Mouse (Mus musculus) hindbrain, embryonic 10.5 days (tissue): ENCODE measurements around the gene Nup153. TPM values are rescaled to one million over a fixed set of nuclear protein-coding genes. Genes with fewer than 3 reads are reported as not detected.

Experiments
- DNase-seq: peaks from one replicate; pipeline ENCODE4 v3.0.0-alpha.2; 2017; ENCODE audit warnings: low spot score
- H3K27ac ChIP-seq: fragments of 300-500 bp; sonication (generic); 2 replicates; pipeline ENCODE4 v1.5.1; 2016; ENCODE audit warnings: mild to moderate bottlenecking, moderate library complexity
- H3K27me3 ChIP-seq: fragments of 300-500 bp; sonication (generic); 2 replicates; pipeline ENCODE4 v1.6.1; 2016; ENCODE audit warnings: mild to moderate bottlenecking; ENCODE audit not compliant: poor library complexity, insufficient read depth, severe bottlenecking
- H3K36me3 ChIP-seq: fragments of 300-500 bp; sonication (generic); 2 replicates; pipeline ENCODE4 v1.6.1; 2016; ENCODE audit warnings: mild to moderate bottlenecking, moderate library complexity
- H3K4me1 ChIP-seq: fragments of 300-500 bp; sonication (generic); replicated peaks from 2 replicates; pipeline ENCODE4 v1.6.1; 2016; ENCODE audit warnings: mild to moderate bottlenecking
- H3K4me3 ChIP-seq: fragments of 300-500 bp; sonication (generic); 2 replicates; pipeline ENCODE4 v1.5.1; 2016; ENCODE audit warnings: mild to moderate bottlenecking, moderate library complexity
- H3K9me3 ChIP-seq: fragments of 300-500 bp; sonication (generic); 2 replicates; pipeline ENCODE4 v1.6.1; 2016; ENCODE audit warnings: mild to moderate bottlenecking, moderate library complexity
- WGBS: fragments of 180-500 bp; shearing (Covaris S2); methylation state at CpG from one replicate; pipeline ENCODE4 v1.1.7; 2016; 5-methylcytosine and 5-hydroxymethylcytosine counted together
- polyA plus RNA-seq: library from polyadenylated mRNA; unstranded; fragments of >200 nt; fragmentation: Nextera tagmentation; extraction: Ambion mirVana; gene quantifications from 2 replicates; pipeline ENCODE4 v1.2.1, GENCODE M21; 2016

Gene Nup153
- polyA plus RNA-seq, 1 experiment from 2014 or later: 25.6 TPM

DNA sequence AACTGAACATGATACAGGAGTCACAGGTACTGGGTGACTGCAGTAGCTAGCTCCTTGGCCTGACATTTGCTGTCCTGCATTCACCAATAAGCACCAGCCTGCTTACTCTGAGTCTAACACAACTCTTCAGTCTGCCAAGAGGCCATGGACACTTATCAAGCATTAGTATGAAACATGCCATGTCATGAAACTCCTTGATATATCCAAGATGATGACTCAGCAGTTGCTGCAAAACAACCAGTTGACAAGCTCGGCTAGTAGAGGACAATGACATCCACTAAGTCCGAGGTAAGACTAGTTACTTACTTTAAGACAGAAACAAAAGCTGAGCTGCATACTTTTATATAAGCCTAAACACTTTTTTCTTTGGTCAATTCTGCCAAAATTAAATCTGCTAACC, 2.5 kb downstream of the Nup153 start:
- 41% methylated on average over 2 of the region's 2 CpGs for WGBS
- no peaks in the 10 kb centered on the region for H3K9me3 ChIP-seq
- no peaks in the 10 kb centered on the region for H3K36me3 ChIP-seq
- no peaks in the 10 kb centered on the region for H3K27me3 ChIP-seq
- no peak for DNase-seq
- no peak overlapping the region for H3K27ac ChIP-seq
- H3K4me1 ChIP-seq: peaks cover 23% of the 10 kb centered on the region
- peak overlapping the region; percentile 99 for H3K4me3 ChIP-seq

DNA sequence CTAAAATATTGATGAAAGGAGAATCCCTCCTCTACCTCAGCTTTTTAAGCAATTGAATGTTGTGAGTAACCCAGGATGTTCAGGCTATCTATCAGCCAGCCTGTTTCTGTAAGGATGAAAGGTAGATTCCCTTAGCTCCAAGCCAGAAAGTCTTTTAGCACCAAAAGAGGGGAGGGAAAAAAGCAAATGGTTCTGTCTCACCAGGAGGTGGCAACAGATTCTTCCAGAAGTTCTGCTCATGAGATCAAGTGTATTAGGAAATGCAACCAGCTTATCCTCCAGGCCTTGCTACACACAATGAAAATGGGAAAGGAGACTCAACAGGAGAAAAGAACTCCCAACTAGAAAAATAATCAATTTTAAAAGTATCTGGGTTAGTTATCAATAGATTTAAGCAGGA, 3.4 kb downstream of the Nup153 start:
- H3K36me3 ChIP-seq: peaks cover 4% of the 10 kb centered on the region; the same call in 1 of the 2 replicates
- H3K27ac ChIP-seq: no peak overlapping the region
- H3K4me1 ChIP-seq: peaks cover 23% of the 10 kb centered on the region
- H3K9me3 ChIP-seq: no peaks in the 10 kb centered on the region
- H3K27me3 ChIP-seq: no peaks in the 10 kb centered on the region
- no peak for DNase-seq
- H3K4me3 ChIP-seq: 0 out of 2 replicates have a peak overlapping the region, but pooled peaks have one; percentile 99

GRCm38 (mm10) chr13:46721009-46721408, 6.7 kb downstream of the Nup153 start:
- Histone ChIP-seq H3K36me3 (peaks cover 20% of the 10 kb centered on the region), H3K27ac (no peak overlapping the region), H3K9me3 (no peaks in the 10 kb centered on the region), H3K4me3 (no peak overlapping the region), H3K27me3 (no peaks in the 10 kb centered on the region), H3K4me1 (peaks cover 18% of the 10 kb centered on the region)
- DNase-seq: no peak

- Histone ChIP-seq H3K4me1 (no peaks in the 10 kb centered on the region), H3K9me3 (no peaks in the 10 kb centered on the region), H3K27ac (no peak overlapping the region), H3K4me3 (no peak overlapping the region), H3K27me3 (no peaks in the 10 kb centered on the region), H3K36me3 (peaks cover 38% of the 10 kb centered on the region)
- no peak for DNase-seq
- WGBS: 87% methylated on average over 5 of the region's 5 CpGs
These were observed 8.8 kb downstream of the Nup153 start for GRCm38 (mm10) chr13:46718893-46719400.

GRCm38 (mm10) chr13:46715976-46716639, 11.6 kb downstream of the Nup153 start:
- Histone ChIP-seq H3K4me1 (no peaks in the 10 kb centered on the region), H3K27ac (no peak overlapping the region), H3K9me3 (no peaks in the 10 kb centered on the region), H3K36me3 (peaks cover 66% of the 10 kb centered on the region), H3K27me3 (no peaks in the 10 kb centered on the region), H3K4me3 (no peak overlapping the region)
- DNase-seq: no peak
- 76% methylated on average over 3 of the region's 3 CpGs for WGBS

GRCm38 (mm10) chr13:46713486-46713885, 14.3 kb downstream of the Nup153 start:
- Histone ChIP-seq H3K27me3 (no peaks in the 10 kb centered on the region), H3K9me3 (no peaks in the 10 kb centered on the region), H3K36me3 (peaks cover 84% of the 10 kb centered on the region), H3K27ac (no peak overlapping the region), H3K4me3 (no peak overlapping the region), H3K4me1 (no peaks in the 10 kb centered on the region)
- 96% methylated on average over 5 of the region's 5 CpGs for WGBS
- DNase-seq: no peak

DNA sequence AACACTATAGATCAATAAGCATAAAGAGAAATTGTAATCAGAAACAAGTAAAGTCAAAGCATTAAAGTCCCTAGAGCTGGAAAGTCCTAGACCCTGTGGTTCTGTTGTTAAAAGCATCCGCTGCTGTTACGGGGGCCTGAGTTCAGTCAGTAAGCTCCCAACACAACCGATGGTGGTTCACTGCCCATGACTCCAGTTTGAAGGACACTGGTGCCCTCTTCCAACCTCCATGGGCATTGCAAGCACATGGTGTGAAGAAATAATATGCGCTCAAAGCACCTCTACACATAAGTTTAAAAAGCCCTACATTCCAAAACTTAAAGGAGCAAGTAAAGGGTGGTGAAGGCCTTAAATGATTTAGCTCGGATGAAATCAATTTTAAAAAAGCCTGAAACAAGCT, 24.6 kb downstream of the Nup153 start:
- DNase-seq: no peak
- Histone ChIP-seq H3K4me1 (no peaks in the 10 kb centered on the region), H3K36me3 (peaks cover 89% of the 10 kb centered on the region), H3K4me3 (no peak overlapping the region), H3K9me3 (no peaks in the 10 kb centered on the region), H3K27me3 (no peaks in the 10 kb centered on the region), H3K27ac (no peak overlapping the region)
- 91% methylated on average over 5 of the region's 5 CpGs for WGBS

- 89% methylated on average over 2 of the region's 2 CpGs for WGBS
- Histone ChIP-seq H3K27me3 (no peaks in the 10 kb centered on the region), H3K9me3 (no peaks in the 10 kb centered on the region), H3K36me3 (peaks cover 90% of the 10 kb centered on the region), H3K27ac (no peak overlapping the region), H3K4me1 (no peaks in the 10 kb centered on the region), H3K4me3 (no peak overlapping the region)
- no peak for DNase-seq
These were observed 26.3 kb downstream of the Nup153 start for GRCm38 (mm10) chr13:46701486-46701885.

DNA sequence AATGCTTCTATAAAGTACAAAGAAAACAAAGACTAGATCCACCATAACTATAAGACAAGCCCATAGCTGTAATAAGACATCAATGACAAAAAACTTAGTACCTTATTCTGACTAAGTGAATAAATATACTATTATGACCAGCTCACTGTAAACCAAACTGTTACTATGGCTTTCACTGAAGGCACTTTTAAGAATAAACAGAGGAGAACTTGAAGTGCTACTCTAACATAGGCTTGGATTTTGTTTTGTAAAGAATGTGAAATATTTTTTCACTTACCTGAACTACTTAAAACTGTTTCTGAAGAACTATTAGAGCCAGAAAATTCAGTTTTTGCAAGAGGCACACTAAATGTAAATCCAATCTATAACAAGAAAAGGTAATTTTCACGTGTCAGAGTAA, 28.4 kb downstream of the Nup153 start:
- Histone ChIP-seq H3K27ac (no peak overlapping the region), H3K36me3 (peaks cover 91% of the 10 kb centered on the region), H3K9me3 (no peaks in the 10 kb centered on the region), H3K4me3 (no peak overlapping the region), H3K4me1 (no peaks in the 10 kb centered on the region), H3K27me3 (no peaks in the 10 kb centered on the region)
- no peak for DNase-seq
- 95% methylated on average over 1 of the region's 1 CpGs for WGBS

DNA sequence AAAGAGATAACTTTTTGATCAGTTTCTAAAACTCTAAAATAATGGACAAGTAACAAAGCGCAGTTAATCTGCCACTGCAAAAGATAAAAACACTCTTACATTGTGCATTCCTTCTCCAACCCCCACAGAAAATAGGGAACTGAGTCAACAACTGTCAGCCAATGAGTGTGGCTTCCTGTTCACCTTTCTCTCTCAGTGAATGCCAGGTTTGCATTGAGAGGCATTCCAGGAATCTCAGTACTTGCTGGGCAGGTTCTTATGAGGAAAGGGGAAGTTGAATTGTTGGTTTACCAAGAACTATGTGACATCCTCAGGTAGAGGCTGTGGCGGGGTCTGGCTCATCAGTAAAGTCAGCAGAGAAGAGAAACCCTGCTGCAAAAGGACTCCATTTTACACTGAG, 31.0 kb downstream of the Nup153 start:
- Histone ChIP-seq H3K36me3 (peaks cover 92% of the 10 kb centered on the region), H3K27me3 (no peaks in the 10 kb centered on the region), H3K9me3 (no peaks in the 10 kb centered on the region), H3K27ac (no peak overlapping the region), H3K4me1 (no peaks in the 10 kb centered on the region), H3K4me3 (no peak overlapping the region)
- WGBS: 86% methylated on average over 2 of the region's 2 CpGs
- no peak for DNase-seq

DNA sequence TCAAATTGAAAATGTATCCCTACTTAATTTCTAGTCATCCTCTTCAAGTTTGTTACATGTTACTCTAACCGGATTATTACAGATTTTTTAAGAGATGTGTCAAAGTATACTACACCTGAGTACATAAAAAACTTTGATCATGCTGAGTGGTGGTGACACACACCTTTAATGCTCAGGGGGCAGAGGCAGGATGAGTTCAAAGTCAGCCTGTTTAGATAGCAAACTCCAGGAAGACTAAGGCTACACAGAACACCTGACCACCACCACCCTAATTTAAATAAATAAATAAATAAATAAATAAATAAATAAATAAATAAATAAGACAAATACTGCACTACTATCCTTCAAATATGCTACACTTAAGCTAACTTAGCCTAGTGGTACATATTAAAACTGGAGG, 31.8 kb downstream of the Nup153 start:
- WGBS: 94% methylated on average over 1 of the region's 1 CpGs
- no peak for DNase-seq
- H3K9me3 ChIP-seq: no peaks in the 10 kb centered on the region
- H3K27ac ChIP-seq: no peak overlapping the region
- H3K36me3 ChIP-seq: peaks cover 93% of the 10 kb centered on the region
- H3K27me3 ChIP-seq: no peaks in the 10 kb centered on the region
- H3K4me3 ChIP-seq: no peak overlapping the region
- H3K4me1 ChIP-seq: no peaks in the 10 kb centered on the region

GRCm38 (mm10) chr13:46695296-46695908, 32.3 kb downstream of the Nup153 start:
- Histone ChIP-seq H3K4me1 (no peaks in the 10 kb centered on the region), H3K27me3 (no peaks in the 10 kb centered on the region), H3K4me3 (no peak overlapping the region), H3K36me3 (peaks cover 93% of the 10 kb centered on the region), H3K27ac (no peak overlapping the region), H3K9me3 (no peaks in the 10 kb centered on the region)
- WGBS: 83% methylated on average over 1 of the region's 1 CpGs
- no peak for DNase-seq

GRCm38 (mm10) chr13:46690559-46691241, 37.0 kb downstream of the Nup153 start:
- Histone ChIP-seq H3K4me1 (no peaks in the 10 kb centered on the region), H3K4me3 (no peak overlapping the region), H3K27ac (no peak overlapping the region), H3K9me3 (no peaks in the 10 kb centered on the region), H3K36me3 (peaks cover 100% of the 10 kb centered on the region), H3K27me3 (no peaks in the 10 kb centered on the region)
- WGBS: 88% methylated on average over 4 of the region's 4 CpGs
- no peak for DNase-seq
